Mouse (Mus musculus) heart, postnatal 25 days (tissue): ENCODE measurements around the gene Iqschfp. TPM values are rescaled to one million over a fixed set of nuclear protein-coding genes. Genes with fewer than 3 reads are reported as not detected.

Experiments
- DNase-seq: peaks from one replicate; pipeline ENCODE4 v3.0.0; 2022; ENCODE audit warnings: low spot score
- intact Hi-C: fragments of 180-260 bp; cut with DNase I; formaldehyde crosslinking; loops from one replicate; pipeline ENCODE4 v1.15.1; 2025
- total RNA-seq, 2 experiments: library from RNA; stranded (reverse); gene quantifications; 2 replicates each; pipeline ENCODE4 v1.2.3; 2021

Gene Iqschfp
- total RNA-seq, 2 experiments from 2014 or later = 0.28 TPM; not detected in 1

- intact Hi-C loops = no loop called here
- no peak for DNase-seq
These were observed 684.4 kb downstream of the Iqschfp start for GRCm38 (mm10) chr3:68576431-68576830.

- intact Hi-C loops = no loop called here
- no peak for DNase-seq
These were observed 684.9 kb downstream of the Iqschfp start for GRCm38 (mm10) chr3:68576948-68577347.

GRCm38 (mm10) chr3:68581591-68581990, 689.6 kb downstream of the Iqschfp start:
- intact Hi-C loops = loop anchor here (5.0 kb wide), 1 partner anchor 36 kb away; no protein-coding TSS in a partner anchor

GRCm38 (mm10) chr3:68582103-68582740, 690.2 kb downstream of the Iqschfp start:
- intact Hi-C loops = loop anchor here (5.0 kb wide), 1 partner anchor 35 kb away; no protein-coding TSS in a partner anchor
- no peak for DNase-seq

More at GRCm38 (mm10) chr3:68581591-68581990, 689.6 kb downstream of the Iqschfp start:
- DNase-seq = no peak

- intact Hi-C loops = loop anchor here (5.0 kb wide), 1 partner anchor 34 kb away; no protein-coding TSS in a partner anchor
- DNase-seq = no peak
These were observed 691.1 kb downstream of the Iqschfp start for GRCm38 (mm10) chr3:68583031-68583693.

GRCm38 (mm10) chr3:68583771-68584511, 691.9 kb downstream of the Iqschfp start:
- intact Hi-C loops = loop anchor here (5.0 kb wide), 1 partner anchor 33 kb away; no protein-coding TSS in a partner anchor
- DNase-seq = peak; percentile 48

DNA sequence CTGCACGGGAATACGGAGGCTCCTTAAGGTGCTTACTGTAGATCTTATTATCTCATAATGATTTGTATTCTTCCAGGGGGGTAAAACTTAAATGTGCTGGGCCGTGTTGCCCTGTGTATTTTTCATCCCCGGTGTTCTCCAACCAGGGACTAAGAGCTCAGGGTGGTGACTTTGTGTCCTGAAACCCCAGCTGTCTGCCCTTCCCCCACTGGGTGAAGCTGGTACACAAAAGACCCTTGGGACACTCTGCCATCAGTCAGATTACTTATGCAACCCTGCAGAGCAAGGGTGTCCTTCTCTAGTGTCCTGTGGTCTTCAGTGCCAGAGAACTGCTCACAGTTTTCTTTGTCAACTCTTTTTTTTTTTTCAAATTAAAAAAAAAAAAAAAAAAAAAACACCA, 693.2 kb downstream of the Iqschfp start:
- intact Hi-C loops = no loop called here

DNA sequence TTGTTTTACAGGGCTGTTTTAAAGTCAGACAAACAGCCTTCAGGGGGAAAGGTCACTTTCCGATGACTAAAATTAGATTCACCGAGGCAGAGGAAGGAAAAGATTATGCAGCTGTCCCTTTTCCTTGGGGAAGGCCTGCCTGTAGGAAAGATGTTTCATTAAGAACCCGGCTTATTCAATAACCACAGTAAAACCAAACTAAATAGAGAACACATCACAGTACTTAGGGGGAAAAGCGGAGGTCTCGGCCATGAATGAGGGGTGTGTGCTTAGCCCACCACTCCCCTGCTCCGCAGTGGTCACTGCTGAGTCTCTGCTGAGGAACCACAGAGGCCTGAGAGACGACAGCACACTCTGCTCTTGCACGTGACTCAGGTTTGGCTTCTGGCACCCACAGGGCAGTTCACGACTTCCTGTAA, 694.6 kb downstream of the Iqschfp start:
- DNase-seq = no peak
- intact Hi-C loops = no loop called here

More for the DNA sequence above, 693.2 kb downstream of the Iqschfp start:
- no peak for DNase-seq

DNA sequence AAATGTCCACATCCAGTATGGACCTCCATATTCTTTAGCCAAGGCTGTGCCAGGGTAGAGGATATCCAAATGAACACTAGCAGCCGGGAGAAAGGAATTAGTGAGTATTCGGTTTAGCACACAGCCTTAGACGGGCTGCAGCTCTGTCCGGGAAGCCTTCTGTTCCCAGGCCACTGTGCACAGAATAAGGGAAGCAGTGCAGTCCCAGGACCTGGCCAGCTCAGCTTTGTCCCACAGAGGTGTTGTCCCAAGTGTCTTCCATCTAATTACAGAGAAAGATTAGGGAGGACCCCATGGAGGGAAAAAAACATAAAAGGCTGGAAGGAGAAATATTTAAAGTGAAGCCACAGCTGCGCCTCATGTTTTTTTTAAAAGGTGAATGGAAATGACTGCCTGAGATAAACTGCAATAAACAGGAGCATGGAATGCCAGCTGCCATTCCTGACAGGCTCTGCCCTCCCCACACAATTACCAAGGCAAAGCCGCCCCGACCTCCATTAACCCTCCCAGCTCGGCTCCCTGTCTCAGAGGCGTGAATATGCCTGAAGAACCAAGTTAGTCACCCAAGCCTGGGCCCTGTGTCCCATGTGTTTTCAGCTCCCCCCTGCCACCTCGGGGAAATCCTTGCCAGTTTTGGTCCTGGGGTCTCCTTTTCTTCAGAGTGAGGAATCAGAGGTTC, 695.7 kb downstream of the Iqschfp start:
- intact Hi-C loops = loop anchor here (2.0 kb wide), 1 partner anchor 15 kb away; no protein-coding TSS in a partner anchor
- no peak for DNase-seq

DNA sequence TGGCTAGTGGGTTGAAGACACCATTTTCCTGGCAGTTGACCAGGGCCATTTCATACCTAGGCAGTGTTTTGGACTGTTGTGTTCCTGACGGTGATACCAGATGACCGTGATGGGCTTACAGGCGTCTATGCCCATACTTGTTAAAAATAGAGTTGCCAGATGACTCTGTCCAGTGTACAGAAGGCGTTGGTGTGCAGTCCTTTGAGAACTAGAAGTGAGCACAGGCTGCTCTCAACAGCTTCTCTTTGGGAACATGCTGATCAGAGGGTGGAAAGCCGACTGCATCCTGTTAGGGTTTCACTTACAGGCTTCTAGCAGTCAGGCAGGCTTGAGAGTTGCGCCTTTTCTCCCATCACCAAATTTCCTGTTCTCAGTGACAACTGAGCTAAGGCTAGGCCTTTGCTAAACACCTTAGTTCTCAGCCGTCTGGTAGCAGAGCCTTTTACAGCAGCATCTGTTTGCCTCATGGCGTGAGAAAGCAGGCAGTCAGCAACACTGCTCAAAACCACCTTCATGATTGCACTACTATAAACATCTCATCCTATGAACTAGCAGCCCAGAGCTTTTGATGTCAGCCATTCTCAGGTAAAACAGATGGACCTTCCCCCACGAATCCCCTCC, 697.3 kb downstream of the Iqschfp start:
- intact Hi-C loops = loop anchor here (2.0 kb wide), 1 partner anchor 13 kb away; no protein-coding TSS in a partner anchor
- DNase-seq = no peak

DNA sequence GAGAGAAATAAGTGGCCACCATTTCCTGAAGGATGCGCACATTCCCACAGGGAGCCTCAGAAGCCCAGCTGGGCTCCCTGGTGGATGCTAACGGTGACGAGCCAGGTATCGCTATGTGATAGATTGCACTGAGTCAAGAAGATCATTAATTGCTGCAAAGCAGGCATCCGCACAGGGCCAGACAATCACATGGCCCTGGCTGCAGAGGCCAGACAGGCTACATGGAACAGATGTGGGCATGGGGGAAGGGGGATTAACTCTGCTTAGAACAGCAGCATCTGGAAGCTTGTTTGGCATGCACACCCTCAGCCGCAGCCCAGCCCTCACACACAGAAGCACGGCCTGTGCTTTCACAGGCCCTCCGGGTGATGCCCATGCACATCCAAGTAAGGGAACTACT, 698.4 kb downstream of the Iqschfp start:
- intact Hi-C loops = no loop called here
- DNase-seq = no peak

- intact Hi-C loops = no loop called here
- DNase-seq = no peak
These were observed 700.5 kb downstream of the Iqschfp start for GRCm38 (mm10) chr3:68592575-68592974.

DNA sequence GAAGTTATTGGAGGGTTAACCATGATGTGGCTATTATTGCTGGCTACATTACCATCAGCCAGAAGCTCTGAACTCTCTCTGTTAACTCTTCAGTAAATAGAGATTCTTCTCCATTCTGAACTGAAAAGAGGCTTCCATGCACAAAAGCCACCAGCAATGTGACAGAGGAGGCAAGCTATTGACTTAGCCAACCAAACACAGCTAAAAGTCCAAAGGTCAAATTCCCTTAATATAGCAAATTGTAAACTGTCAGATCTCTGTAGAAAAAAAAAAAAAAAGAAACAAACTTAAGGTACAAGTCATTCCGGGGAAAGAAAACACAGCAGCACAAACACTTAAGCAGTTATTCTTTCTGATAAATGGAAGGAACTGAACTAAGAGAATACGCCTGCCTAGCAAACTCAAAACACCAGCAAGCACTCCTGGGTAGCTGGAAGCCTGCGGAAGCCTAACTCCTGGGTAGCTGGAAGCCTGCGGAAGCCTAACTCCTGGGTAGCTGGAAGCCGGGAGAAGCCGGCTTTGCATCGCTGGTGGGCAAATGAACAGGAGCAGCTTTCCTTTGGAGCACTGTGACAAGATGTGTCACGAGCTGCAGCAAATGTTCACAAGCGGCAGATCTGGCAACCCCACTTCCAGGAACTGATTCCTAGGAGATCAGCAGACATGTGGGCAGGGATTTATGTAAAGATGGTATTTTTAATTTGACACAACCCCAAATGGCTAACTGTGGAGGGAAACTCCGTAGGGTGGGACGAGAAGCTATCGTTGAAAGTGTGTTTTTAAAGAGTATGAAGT, 701.2 kb downstream of the Iqschfp start:
- no peak for DNase-seq
- intact Hi-C loops = no loop called here

- intact Hi-C loops = no loop called here
- DNase-seq = no peak
These were observed 703.4 kb downstream of the Iqschfp start for GRCm38 (mm10) chr3:68595316-68595925.

- no peak for DNase-seq
- intact Hi-C loops = no loop called here
These were observed 704.9 kb downstream of the Iqschfp start for GRCm38 (mm10) chr3:68596938-68597337.

DNA sequence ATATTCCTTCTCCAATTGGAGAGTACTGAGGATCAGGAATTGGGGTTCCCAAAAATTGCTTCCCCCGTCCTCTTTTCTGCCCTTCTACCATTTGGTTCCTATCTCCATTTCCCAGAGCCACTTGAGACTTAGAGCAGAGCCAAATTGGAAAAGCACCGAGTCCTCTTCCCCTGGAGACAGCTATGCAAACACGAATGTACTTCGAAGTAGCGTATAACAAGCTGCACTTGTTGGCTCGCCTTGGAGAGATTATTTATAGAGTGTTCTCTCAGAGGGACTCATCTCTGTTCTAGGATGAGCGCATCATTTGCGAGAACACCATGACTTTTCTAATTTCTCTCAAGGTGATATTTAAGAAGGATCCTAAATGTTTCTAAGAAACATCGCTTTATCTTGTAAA, 710.9 kb downstream of the Iqschfp start:
- intact Hi-C loops = loop anchor here (2.0 kb wide), 1 partner anchor 14 kb away; no protein-coding TSS in a partner anchor
- DNase-seq = no peak

DNA sequence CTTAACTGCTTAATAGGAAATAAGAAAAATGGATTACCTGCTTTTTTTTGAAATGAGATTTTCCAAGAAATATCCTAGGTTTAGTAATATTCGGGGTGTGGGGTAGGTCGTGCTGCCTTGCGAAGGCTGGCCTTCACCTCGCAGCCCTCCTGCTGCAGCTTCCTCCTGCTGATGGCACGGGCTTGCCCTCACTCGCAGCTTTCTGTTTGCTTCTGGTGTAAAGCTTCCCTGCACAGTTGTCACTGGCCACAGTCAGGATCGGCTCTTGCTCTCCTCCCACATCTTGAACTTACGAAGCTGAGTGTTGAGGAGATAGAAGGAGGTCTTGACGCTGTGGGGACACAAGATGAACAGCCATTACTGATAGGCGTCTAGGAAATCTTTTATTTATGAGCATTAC, 712.4 kb downstream of the Iqschfp start:
- DNase-seq = no peak
- intact Hi-C loops = no loop called here

- DNase-seq = no peak
- intact Hi-C loops = no loop called here
These were observed 712.9 kb downstream of the Iqschfp start for GRCm38 (mm10) chr3:68604962-68605361.
